Mouse (Mus musculus): Measurements from ENCODE around the gene Cmtm8.

Gene Cmtm8

DNA sequence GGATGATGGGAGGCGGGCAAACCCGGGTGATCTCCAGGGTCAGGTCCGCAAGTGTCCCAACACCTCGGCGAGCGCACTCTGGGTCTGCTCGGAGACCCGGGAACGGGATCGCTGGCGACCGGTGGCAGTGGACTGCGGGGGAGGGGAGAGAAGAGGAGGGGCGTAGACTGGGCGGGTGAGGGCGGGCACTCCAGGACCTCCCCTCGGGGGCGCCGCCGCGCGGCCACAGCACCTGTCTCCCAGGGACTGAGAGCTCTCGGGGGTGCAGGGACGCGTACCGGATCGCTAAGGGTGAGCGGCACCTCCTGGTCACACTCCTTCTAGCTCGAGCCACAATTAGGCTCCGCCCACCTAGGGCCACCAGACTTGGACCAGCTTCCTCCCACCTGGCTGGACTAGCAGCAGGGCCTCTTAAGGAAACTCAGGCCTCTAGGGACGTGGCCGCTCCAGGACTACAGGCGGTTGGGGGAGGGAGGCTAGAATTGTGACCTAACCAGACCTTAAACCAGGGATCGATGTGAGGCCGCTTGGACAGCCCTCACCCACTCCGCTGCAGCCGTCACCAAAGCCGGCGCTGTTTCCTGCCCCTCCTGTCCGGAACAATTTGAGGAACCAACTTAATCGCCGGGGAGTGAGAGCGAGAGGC, at the start of gene Cmtm8:
Gene Cmtm8 (minus strand): TSS at position 140 of the 646 bp plus-strand sequence.
- DNase-seq (ENCODE audit: low spot score in 2 of 2) = peak in 1 of 2 experiments; percentile 19

- no peak for DNase-seq (ENCODE audit: low spot score in 2 of 2)
Measured at GRCm38 (mm10) chr9:114892974-114893373, 49.0 kb upstream of the Cmtm8 start.

DNA sequence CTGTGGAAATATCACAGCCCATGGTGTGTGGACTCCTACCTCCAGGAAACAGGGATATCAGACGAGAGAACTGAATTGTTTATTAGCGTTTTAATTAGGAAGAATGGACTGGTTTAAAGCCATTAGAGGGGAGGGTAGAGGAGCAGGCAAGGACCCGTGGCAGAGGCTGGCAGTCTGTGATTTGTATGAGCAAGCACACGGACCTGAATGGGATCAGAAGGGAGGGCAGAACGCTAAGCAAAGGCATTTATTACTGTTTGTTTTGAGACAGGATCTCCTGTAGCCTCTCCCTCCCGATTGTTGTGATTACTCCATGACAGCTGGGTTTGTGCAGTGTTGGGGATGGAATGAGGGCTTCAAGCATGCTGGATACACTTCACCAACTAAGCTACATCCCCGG, 46.4 kb upstream of the Cmtm8 start:
- no peak for DNase-seq (ENCODE audit: low spot score in 2 of 2)

DNA sequence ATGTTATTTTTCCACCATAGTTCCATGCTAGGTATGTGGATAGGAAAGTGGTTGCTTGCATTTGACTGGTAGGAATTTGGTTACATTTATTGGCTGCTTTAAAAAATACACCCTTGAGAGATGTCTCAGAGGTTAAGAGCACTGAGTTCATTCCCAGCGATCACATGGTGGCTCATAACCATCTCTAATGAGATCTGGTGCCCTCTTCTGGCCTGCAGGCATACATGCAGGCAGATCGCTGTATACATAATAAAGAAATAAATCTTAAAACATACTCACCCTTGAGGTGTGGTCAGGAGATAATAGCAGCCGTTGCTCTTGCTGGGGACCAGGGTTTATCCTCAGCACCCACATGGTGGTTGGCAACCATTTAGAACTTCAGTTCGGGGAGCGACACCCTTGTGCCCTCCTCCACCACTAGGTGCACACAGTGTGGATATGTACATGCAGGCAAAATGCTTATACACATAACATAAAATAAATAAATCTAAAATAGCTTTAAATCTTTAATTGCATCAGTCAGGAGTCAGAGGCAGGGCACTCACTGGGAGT, 45.0 kb upstream of the Cmtm8 start:
- DNase-seq (ENCODE audit: low spot score in 2 of 2) = no peak

- DNase-seq (ENCODE audit: low spot score in 2 of 2) = no peak
Measured at GRCm38 (mm10) chr9:114887699-114888098, 43.7 kb upstream of the Cmtm8 start.

DNA sequence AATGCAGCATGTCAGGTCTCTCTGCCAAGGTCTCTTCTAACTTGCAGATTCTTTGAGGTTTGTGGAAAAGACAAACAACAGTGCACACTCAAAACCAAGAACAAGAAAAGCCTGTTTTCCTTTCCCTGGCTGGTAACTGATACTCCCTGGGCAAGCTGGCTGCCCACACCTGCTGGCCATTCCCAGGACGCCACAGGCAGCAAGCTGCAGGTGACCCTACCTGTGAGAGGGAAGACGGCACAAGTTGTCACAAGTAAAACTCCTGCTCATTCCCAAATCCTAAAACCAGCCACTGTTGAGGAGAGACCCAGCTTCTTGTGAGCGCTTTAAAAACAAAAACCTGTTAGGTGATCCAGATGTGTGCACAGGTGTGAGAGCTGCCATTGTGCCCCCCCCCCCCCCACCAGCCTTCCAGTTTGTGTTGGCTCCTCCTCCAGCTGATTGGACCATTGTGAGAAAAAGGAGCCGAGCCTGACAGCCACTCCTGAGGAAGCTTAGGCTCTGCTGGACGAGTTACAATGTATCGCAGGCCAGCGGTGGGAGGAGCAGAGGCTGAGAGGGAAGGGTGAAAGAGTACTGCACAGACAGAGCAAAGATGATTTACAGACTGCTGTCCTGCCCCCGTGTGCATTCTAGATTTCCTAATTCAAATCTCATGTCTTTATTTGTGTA, 42.2 kb upstream of the Cmtm8 start:
- no peak for DNase-seq (ENCODE audit: low spot score in 2 of 2)

DNA sequence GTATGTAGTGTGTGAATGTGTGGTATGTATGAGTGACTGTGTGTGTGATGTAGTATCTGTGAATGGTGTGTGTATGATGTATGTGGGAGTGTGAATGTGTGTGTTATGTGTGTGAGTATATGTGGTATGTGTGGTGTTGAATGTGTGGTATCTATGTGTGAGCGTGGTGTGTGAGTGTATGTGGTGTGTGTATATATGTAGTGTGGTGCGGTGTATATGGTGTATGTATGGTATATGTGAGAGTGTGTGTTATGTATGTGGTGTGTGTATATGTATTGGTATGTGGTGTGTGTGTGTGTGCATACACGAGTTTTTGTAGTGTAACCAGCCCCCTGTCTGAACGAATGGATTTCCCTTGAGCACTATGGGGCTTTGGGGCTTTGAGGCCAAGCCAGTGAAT, 41.6 kb upstream of the Cmtm8 start:
- DNase-seq (ENCODE audit: low spot score in 2 of 2) = no peak

- DNase-seq (ENCODE audit: low spot score in 2 of 2) = no peak
Measured at GRCm38 (mm10) chr9:114881977-114882376, 38.0 kb upstream of the Cmtm8 start.

- DNase-seq (ENCODE audit: low spot score in 2 of 2) = peak; percentile 55 to 62
Measured at GRCm38 (mm10) chr9:114855327-114855726, 11.4 kb upstream of the Cmtm8 start.

- no peak for DNase-seq (ENCODE audit: low spot score in 2 of 2)
Measured at GRCm38 (mm10) chr9:114854686-114855085, 10.7 kb upstream of the Cmtm8 start.

GRCm38 (mm10) chr9:114853336-114853735, 9.4 kb upstream of the Cmtm8 start:
- no peak for DNase-seq (ENCODE audit: low spot score in 2 of 2)

DNA sequence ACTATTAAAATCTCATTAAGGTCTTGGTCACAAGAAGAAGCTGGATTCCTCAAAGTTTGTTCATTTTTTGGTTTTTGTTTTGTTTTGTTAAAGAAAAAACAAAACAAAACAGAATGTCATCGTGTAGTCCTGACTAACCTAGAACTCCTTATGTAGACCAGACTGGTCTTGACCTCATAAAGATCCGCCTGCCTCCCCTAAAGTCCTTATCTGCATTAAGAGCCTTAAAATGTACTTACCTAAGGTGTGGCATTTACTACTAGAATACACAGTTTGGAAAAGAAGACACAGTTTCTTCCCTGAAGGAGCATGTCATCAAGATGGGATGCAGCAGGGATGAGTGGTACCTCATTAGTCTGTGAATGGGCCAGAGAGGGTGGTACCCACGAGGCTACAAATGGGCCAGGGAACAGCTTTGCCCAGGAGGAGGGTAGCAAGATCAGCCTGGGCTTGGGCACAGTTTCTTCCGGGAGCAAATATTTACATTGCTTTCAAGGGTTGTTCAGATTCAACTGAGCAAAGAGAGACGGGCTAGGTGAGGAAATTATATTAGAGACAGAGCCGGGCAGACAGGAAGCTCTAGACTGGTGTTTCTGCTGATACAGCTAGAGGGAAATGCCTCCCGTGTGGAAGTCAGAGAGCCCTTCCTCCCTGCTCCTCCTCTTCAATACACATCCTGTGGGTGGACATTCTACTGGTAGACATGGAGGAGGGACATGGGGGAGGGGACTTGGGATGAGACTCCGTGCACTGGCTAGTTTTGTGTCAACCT, 7.6 kb upstream of the Cmtm8 start:
- DNase-seq (ENCODE audit: low spot score in 2 of 2) = no peak

GRCm38 (mm10) chr9:114843634-114844016, 331 bp downstream of the Cmtm8 start:
- peak in 1 of 2 experiments; percentile 16 for DNase-seq (ENCODE audit: low spot score in 2 of 2)

- DNase-seq (ENCODE audit: low spot score in 2 of 2) = no peak
Measured at GRCm38 (mm10) chr9:114842886-114843285, 1.1 kb downstream of the Cmtm8 start.

DNA sequence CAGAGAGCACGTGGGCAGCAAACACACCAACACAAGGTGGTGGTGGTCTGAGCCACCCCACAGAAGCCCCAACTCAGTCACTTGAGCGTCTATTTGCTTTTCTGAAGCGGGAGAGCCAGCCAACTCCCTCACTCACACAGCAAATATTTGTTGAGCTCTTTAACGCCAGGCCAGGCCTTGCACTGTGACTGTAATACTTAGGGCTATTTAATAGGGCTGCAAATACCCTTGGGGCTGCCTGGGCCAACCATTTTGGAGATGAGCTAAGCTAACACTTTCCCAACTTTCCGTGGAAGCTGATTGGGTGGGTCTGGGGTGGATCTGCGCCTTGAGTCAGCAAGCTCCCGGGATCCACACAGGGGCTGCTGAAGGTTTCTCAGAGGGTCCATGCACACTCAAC, 1.7 kb downstream of the Cmtm8 start:
- DNase-seq (ENCODE audit: low spot score in 2 of 2) = no peak

- no peak for DNase-seq (ENCODE audit: low spot score in 2 of 2)
Measured at GRCm38 (mm10) chr9:114838870-114839269, 5.1 kb downstream of the Cmtm8 start.

GRCm38 (mm10) chr9:114831527-114831926, 12.4 kb downstream of the Cmtm8 start:
- no peak for DNase-seq (ENCODE audit: low spot score in 2 of 2)

GRCm38 (mm10) chr9:114830351-114830750, 13.6 kb downstream of the Cmtm8 start:
- DNase-seq (ENCODE audit: low spot score in 2 of 2) = no peak

- no peak for DNase-seq (ENCODE audit: low spot score in 2 of 2)
Measured at GRCm38 (mm10) chr9:114829669-114830068, 14.3 kb downstream of the Cmtm8 start.

DNA sequence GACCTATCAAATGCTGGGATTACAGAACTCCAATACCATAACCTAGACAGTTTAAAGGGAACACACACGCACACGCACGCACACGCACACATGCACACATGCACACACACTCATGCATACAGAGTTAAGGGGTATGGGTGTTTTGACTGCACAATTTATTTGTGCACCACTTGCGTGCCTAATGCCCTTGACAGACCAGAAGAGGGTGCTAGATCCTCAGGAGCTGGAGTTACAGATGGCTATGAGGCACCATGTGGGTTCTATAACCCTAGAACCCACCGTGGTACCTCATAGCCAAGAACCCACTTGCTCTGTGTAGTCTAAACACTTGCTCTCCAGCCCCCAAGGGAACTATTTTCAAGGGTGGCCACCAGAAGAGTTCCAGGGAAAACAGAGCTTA, 15.6 kb downstream of the Cmtm8 start:
- no peak for DNase-seq (ENCODE audit: low spot score in 2 of 2)

DNA sequence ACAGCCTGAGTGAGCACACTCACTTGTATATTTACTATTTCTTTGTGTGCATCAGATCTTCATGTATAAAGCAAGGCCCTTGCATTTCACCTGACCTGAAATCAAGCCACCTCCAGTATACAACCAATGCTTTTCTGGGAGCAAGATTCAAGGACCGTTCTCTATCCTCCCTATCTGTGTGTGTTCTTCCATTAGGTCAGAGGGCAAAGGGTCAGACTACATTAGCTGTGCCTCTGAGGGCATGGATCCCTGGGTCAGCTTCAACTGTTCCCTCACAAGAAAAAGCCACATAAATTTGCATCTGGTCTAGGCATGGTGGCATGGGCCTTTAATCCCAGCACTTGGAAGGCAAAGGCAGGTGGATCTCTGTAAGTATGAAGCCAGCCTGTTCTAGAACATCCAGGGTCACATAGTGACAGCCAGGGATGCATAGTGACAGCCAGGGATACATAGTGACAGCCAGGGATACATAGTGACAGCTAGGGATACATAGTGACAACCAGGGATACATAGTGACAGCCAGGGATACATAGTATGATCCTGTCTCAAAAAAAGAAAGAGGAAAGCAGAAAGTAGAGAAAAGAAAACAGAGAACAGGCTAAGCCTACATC, 16.6 kb downstream of the Cmtm8 start:
- DNase-seq (ENCODE audit: low spot score in 2 of 2) = no peak

DNA sequence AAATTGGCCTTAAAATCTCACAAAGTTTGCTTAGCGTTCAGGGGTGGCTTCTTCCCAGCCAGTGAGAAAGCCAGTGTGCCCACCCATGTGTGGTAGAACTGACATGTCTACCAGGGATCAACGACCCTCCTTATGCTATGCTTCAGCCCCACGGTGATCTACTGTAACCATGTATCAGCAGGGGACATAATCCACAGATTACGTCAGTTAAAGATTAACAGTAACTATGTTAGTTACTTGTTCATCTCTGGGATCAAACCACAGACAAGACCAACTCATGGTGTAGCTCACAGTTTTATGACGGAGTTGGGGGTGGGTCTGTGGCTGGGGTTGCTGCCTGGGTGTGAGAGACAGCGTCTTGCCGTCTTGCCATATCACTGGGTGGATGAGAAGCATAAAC, 19.8 kb downstream of the Cmtm8 start:
- DNase-seq (ENCODE audit: low spot score in 2 of 2) = no peak
